Mouse (Mus musculus) testis, postnatal 14 days (tissue): ENCODE results near the gene C5ar1.
"Not testable (repeated sequence)": the region's sequence is repeated elsewhere in the genome, so short reads cannot be mapped to it uniquely, and the experiment has no call there.

ENCODE experiments used
- DNase-seq: peaks from one replicate; pipeline ENCODE4 v3.0.0; 2021; ENCODE audit warnings: low spot score

Gene C5ar1

DNA sequence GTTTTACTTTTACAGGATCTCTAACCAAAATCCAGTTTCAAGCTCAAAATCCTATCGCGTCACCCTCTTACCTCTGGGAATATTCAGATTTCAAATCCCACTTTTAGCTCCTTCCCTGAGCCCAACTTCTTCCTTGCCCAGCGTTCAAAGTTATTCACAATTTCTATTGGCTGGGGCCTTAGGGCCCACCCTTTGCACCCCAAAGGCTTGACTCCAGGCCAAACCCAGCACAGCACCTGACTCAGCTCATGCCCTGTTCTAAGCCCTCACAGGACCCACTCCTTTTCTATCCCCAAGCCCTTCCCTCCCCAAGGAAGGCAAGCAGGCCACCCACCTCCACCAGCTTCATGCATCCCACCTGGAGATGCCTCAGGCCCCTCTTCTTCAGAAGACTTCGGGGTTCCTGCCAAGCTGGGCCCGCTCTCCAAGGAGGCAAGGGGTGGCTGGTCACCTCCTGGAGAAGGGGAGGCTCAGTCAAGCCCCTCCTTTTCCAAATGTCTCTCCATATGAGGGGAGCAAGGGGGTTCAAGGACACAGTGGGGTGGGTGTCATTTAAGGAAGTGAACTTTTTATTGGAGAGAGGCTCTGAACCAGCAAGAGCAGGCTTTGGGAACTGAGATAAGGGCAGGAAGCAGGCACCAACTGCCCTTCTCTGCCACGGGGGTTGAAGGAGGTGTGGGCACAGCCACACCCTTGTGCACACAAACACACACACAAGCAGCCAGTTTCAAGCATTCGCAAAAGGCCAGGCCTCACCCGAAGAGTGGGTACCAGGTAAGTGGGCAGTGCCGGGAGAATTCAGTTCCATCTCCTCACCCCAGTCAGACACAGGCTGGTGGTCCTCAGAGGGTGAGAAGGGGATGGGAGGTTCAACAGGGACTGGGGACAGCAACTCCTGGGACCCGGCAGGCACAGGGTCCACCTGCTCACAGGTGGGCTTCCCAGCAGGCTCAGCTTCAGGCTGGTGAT, 15.9 kb upstream of the C5ar1 start:
- DNase-seq = no peak

DNA sequence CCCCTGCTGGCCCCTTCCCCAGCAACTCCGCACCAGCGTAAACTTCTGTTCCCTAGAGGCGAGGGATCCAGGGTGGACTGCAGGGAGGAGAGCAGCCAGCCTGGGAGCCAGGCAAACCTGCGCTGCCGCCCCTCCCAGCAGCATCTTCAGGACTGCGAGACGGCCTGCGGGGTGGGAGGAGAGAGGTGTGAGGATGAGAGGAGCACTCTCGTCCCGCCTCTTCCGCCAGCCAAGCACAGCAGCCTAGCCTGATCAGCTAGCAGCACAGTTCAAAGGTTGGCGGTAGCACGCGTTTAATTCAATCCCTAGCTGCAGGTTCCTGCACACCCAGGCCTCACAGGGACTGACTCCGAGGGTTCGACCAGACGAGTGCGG, 14.4 kb upstream of the C5ar1 start:
- DNase-seq = peak; percentile 70

DNA sequence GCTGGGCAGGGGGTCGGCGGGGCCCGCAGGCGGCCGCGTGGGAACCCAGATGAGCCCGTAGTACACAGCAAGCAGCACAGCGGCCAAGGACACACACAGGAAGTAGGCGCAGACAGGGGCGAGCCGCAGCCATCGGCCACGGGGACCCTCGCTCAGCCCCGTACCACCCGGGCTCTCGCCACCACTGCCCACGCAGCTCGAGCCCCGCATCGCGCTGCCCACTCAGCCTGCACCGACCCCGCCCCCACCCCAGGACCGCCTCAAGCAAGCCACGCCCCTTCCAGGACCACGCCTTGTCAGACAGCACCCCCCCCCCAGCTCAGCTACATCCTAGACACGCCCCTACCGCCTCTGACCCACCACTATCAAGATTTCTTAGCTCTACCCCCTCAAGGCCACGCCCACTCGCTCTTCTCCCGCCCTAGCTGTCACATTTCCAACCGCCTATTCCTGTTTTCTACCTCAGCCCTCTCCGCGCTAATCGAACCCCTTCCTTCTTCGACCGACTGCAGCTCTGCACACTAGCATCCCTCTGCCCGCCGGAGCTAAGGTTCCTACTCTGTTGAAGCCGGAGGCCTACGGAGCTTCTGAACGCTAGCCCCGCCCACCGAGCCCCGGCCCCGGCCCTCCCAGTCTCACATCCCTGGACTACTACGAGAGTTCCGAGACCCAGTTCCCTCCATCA, 13.9 kb upstream of the C5ar1 start, which contains the start of gene Inafm1:
Gene Inafm1, minus strand, starts transcription at position 537 of the 685 bp plus-strand sequence.
- peak; percentile 88 for DNase-seq

DNA sequence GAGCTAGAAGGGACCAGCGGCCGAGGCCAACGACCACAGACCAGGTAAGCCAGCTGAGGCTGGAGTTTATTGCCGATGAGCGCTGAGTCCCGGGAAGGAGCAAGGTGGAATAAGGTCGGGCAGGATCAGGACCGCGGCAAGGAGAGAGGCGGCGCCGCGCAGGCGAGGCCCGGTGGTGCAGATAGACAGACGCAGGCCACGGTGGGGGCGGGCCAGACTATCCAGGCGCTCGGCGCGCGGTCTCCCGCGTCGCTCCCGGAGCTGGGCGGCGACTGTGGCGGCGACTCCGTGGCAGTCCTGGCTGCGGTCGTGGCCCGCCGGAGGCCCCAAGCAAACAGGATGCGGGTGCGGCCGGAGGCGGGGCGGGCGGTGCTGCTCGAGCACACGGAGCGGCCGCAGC, 13.3 kb upstream of the C5ar1 start:
- DNase-seq = peak; percentile 68

DNA sequence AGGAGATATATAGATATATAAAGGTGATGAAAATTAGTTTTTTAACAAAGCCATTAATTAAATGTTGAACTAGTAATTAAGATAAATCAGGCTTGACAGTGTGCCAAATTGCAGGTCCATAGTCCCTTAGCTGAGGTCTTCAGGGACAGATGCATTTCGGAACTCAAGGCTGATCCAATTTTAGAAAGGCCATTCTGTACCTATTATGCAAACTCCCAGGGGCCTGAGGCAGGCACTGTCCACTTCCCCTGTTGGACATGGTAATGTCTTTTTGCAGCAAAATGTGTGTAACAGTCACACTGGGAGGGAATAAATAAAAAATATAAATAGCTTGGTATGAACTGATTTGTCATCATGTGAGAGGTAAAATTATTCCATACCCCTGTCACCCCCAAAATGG, 11.8 kb upstream of the C5ar1 start:
- DNase-seq = no peak

DNA sequence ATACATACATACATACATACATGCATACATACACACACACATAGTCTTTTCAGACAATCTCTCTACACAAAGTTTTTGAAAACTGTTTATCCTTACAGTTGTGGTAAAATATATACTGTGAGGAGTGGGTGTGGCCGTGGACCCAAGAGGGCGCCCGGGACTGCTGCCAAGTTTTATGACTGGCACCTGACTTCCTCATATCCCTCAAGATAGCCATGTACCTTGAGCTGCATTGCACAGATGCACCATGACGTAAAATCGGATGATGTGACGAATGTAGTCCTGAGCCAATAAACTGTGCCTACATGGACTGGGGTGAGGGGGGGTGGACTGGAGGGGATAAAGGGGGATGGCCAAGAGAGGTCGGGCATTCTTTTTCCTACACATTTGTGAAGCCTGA, 7.3 kb upstream of the C5ar1 start:
- not testable (repeated sequence) for DNase-seq

DNA sequence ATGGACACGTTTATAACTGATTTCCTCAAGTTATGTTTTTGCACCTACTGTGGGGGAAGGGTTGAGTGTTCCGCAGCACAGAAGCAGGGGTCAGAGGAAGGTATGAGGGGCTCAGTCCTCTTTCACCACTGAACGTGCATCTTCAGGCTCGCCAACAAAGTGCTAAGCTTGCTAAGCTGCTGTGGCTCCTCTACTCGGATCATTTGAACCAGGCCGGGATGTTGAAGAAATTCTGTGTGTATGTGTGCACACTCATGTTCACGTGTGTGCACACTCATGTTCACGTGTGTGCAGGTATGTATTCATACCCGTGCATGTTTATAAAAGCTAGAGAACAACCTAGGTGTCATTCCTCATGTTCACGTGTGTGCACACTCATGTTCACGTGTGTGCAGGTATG, 6.5 kb upstream of the C5ar1 start:
- DNase-seq = no peak

DNA sequence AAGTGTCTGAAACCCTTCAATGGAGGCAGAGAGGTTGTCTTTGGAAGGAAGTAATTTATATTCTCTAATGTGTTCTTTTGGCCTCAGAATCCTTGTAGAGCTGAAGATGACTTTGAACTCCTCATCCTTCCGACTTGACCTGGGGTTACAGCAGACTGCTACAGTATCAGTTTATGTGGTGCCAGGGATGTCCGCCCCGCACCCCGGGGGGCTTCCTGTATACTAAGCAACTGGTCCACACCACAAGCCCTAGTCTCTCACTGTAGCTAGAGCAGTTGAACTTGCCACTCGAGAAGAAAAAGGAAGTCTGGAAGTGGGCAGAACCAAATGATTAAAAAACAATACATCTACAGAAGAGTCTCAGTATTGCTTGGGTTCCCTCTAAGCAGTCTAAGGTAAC, 4.5 kb upstream of the C5ar1 start:
- DNase-seq = no peak

DNA sequence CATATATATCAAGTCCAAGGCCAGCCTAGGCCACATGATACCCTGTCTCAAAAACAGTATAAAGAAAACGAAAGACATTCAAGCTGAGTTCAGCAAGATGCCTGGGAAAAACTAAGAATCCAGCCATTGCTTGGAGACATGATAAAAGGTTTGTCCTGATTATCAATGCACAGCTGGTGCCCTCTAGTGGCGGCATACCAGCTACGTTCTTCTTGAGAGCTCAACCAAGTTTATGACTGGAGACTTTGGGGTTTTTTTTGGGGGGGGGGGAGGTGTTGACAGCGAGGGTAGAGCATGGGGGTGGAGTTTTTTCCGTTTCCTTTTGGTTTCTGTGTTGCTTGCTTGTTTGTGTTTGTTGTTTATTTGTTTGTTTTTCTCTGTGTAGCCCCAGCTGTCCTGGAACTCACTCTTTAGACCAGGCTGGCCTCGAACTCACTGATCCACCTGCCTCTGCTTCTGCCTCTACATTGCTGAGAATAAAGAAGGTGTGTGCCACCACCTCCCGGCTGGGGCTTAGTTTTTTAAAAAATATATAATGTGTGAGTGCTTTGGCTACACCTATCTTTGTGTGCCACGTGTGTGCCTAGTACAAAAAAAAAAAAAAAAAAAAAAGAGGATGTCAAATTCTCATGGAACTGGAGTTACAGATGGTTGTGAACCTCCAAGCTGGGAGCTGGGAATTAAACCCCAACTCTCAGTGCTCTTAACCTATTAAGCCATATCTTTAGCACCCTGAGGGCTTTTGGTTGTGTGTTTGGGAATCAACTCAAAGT, 3.9 kb upstream of the C5ar1 start:
- DNase-seq = peak; percentile 62

DNA sequence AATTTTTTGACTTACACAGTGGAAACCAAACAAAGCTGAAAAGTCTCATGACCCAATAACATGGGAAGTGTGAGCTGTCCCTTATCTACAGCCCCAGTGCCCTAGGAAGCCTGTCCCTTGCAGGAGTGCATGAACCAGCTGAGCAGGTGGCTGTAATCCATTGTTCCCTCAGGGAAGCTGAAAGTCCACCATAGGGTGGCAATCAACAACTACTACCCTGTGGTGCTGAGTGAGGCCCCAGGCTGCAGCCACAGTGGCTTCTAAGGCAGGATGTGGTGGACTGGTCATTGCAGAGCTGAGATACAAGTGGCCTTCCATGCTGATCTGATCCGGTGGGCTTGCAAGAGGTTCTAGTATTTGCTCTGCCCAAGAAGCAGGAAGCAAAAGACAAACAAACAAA, 1.8 kb upstream of the C5ar1 start:
- no peak for DNase-seq

DNA sequence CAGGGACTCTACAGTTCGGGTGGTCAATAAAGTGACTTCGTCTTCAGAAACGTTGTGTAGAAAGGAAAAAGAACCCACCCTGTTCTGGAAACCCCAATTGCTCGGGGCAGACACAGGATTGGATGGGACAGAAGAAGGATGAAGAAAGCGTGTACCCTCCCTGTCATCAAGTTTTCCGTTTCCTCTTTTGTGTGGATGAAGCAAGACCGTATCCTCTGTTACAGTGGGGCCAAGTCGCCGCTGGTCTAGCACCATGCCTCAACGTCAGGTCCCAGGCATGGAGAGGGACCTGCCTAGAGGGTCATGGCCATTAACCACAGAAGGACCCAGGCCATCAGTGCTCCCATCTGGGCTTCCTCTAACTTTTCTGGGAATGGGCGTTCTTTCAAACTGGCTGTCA, 1.5 kb downstream of the C5ar1 start:
- no peak for DNase-seq

DNA sequence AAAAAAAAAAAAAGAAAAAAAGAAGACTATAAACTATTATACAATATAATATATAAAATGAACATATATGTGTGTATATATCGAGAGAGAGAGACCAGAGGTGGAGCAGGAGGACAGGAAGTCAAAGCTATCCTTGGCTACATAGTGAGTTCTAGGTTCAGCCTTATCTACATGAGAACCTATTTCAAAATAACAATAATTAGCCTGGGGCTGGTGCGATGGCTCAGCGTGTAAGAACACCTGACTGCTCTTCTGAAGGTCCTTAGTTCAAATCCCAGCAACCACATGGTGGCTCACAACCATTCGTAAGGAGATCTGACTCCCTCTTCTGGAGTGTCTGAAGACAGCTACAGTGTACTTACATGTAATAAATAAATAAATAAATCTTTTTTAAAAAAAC, 3.4 kb downstream of the C5ar1 start:
- not testable (repeated sequence) for DNase-seq

DNA sequence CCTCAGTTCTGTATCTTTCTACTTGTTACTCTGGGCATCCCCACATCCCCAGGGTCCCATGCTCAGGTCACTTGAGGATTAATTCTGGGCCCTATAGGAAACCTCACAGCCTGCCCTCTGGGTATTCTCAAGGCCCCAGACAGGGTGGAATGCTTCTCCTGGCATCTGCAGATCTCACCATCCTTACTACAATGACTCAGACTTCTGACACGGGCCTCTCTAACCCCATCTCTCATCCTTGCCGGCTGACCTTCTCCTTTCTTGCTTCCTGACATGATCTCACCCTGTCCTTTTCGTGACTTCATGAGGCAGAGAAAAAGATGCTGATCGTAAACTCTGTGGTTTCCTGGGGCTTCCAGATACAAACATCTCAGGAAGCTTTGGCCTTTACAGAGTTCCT, 5.1 kb downstream of the C5ar1 start:
- DNase-seq = no peak

DNA sequence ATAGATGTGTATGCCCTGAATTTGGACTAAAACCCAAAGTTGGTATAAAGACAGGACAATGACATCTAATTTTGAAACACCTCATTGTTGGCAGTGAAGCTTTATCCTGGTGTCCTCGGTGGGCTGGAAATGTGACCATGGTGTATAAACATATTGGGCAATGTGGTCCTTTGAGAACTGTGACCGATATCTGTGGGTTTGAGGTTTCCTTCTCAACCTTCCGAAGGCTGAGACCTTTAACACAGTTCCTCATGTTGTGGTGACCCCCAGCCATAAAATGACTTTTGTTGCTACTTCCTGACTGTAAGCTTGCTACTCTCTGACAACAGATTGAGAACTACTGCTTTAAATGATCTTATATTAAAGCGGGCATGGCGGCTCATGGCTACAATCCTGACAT, 8.7 kb downstream of the C5ar1 start:
- DNase-seq = no peak

DNA sequence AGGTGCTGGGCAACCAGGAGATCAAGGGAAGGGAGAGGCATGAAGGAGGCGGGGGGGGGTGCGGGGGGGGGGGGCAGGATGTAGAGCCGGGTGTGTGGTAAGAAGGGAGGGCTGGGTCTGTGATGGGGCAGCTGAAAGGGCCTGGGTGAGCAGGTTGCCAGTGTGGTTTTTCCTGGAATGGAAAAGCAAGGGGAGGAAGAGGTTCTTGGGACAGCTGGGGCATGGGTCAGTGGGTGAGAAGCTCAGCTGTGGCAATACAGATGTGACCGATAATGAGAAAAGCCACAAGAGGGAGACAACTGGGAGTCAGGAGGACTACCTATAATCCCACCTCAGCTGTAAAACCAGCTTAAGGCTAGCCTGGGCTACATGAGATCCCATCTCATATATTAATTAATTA, 13.4 kb downstream of the C5ar1 start:
- no peak for DNase-seq

DNA sequence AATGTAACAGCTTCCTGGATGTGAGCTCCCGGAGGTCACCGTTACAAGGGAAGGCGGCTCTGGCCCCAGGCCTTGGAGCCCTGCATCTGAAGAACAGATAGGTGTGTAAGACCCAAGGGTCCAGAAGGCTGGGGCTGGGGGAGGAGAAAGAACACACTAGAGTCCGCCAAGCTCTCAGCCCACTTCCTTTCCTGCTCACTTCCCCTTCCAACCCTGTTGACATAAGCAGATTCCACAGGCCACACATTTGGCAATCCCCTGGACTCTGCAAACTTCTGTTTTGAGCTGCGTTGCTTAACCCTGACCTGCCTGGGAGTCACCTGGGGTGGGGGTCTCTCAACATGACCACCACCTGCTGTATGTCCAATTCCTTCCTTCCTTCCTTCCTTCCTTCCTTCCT, 15.3 kb downstream of the C5ar1 start, which contains the start of gene C5ar2:
Gene C5ar2, minus strand, starts transcription at position 88 of the 400 bp plus-strand sequence.
- DNase-seq = no peak

DNA sequence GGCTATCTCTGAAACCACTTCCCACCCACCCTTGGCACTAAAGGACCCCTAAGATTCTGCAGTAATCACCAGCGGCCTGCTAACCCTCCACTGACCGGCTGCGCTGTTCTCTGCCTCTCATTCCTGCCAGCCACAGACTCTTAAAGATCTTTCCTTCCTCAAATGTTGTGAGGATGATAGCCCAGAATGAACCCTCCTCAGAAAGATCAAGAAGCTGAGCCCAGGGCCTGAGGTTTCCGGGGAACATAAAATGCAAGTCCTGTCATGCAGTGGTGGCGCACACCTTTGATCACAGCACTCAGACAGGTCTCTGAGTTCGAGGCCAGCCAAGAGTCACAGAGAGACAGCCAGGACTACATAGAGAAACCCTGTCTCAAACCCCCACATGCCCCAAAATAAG, 17.1 kb downstream of the C5ar1 start:
- no peak for DNase-seq

DNA sequence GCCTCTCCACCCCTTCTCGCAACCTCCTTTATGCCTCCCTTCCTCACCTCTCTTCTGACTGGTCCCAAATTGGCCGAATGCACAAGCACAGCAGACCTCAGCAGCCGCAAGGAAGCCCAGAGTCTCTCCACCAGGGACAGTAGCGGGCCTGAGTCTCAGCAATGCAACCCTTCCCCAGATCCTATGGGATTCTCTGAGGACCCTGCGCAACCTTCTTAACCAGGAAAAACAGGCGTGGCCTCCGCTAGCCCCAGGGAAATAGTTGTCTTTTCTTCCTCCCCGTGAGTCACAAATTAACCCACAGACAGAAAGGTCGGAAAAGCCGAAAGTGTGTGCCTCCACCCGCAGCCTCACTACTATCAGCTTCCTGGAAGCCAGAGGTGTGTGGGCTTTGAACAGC, 17.6 kb downstream of the C5ar1 start:
- DNase-seq = no peak

DNA sequence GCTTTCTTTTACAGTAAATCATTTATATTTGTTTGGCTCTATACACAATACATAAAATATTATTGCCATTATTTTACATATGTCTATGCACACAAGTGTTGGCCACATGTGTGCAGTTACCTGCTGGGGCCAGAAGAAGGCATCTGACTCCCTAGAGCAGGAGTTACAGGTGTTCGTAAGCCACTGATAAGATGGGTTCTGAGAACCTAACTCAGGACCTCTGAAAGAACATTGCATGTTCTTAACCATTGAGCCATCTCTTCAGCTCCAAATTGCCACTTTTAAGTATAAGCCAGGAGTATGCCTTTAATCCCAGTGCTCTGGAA, 18.4 kb downstream of the C5ar1 start:
- no peak for DNase-seq

DNA sequence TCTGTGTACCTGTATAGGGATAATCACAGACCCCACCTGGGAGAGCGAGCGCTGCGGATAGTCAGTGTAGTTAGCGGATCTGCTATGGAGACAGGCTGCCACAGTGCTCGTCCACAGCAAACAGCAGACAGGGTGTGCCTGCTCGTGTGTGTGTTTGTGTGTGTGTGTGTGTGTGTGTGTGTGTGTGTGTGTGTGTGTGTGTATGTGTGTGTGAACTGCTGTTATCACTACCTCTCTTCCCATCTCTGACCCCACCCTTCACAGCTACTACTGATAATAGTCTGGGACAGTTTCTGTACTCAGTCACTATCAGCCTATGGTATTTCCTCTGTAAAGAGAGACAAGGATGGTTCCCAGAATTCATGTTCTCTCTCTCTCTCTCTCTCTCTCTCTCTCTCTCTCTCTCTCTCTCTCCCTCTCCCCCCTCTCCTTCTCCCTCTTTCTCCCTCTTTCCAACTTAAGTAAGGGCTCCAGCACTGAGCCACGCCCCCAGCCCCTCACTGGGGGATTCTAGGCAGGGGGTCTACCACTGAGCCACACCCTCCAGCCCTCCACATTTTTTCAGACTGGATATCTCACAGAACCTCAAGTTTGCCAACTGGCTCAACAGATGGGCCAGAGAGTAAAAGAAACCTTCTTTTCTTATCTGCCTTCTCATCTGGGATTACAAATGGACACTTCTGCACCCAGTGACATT, 18.9 kb downstream of the C5ar1 start:
- no peak for DNase-seq

DNA sequence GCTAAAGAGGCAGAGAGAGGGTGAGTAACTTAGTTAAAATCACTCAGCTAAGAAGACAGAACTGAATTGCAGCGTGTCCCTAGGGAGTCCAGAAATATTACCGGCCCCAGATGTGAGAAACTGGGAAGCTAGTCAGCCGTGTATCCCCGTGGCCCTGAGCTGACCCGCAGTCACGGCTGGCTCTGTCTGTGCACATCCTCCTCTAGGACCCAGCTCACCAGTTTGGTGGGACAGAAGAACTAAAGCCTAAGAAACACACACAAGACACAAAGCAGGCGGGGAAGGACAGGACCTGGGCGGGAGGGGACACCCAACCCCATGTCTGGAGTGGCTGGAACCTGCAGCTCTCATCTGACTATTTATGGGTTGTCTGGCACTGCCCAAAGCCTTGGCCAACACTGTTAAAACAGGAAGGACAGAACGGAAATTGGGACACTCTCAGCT, 19.8 kb downstream of the C5ar1 start:
- DNase-seq = no peak

DNA sequence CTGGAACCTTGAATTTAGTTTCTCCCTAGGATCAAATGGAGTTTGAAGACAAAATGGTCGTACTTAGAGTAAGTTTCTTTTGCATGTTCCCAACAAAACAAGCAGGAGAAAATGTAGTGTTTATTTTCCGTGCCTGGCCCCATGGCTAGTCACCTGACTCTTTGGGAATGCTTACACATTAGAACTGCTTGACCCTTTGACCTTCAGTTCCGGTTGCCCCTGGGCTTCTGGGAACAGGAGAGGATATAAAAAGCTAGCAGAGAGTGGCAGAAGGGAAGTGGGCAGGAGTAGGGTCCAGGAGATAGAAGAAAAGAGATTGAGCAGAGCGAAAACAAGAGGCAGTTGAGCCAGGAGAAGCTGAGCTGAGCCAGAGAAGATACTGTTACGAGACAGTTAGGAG, 29.5 kb downstream of the C5ar1 start:
- no peak for DNase-seq
